Mouse (Mus musculus) hindlimb bud, embryonic 11.5 days (tissue): Measurements from ENCODE around the gene Vav3.

Experiments used
- DNase-seq: peaks from one replicate; pipeline ENCODE4 v3.0.0-alpha.2; 2012; ENCODE audit warnings: low read depth, low spot score; ENCODE audit errors: extremely low spot score

Vav3 gene

DNA sequence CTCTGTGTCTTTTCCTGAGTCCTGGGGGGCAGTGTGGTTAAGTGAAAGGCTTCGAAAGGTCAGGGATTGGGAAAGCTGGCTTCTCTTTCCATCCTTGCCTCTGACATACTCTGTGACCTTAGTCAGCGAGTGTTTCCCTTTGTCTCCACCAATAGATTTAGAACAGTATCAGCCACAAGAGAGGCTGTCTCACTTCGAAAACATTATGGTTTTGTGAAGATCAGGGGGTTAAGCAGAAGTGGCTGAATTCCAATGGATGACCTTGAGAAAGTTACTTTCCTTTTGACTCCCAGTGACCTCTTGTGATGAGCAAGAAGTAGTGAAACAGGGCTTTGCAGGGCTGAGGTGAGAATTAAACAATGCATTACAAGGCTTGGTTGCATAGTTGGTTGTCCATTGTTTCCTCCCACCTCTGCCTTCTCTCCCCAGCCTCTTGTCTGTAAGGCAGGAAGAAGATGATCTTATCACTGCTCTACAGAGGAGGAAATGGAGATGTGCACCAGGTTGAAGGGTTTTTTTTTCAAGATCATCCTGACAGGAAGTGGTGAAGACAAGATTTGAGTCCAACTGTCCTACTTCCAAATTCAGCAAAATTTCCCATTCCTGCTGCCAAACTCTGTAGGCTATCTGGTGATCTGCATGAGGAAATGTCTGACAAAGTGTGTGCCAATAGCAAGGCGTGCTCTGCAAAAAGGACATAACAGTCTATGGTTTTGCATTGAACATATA, 11.7 kb downstream of the Vav3 start:
- DNase-seq: no peak

DNA sequence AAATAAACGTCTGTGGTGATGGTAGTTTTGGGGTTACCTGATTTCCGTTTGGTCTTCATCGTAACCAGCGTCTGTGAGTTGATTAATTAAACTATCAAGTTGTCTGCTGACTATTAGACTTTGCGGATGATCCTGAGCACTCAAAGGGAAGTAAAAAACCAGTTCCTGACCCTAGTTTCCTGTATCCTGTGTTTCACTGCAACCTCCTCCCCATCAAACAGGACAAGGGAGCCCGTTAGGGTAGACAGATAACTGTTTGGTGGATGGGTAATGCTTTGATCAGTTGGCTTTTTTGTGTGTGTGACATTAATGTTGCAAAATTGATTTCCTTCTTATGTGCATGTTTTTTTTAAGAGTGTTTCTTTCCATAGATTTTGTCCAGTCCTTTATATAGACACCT, 12.2 kb downstream of the Vav3 start:
- DNase-seq: no peak

DNA sequence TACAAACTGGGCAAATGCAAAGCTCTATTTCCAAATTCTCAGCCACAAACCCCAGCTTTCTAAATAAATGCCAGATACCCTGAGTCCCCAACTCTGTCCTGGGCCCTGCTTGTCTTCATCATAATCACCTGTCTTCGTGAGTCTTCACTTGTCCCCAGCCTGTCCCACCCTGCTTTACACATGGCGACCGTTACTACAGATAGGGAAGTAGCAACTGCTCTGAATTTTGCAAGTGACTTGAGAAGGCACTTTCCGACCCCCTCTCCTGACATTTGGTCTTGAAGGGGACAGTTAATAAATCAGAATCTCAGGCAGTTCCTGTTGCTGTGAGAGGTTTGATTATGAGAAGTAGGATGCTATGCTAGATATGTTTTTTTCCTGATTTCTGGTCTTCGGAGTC, 13.4 kb downstream of the Vav3 start:
- no peak for DNase-seq

DNA sequence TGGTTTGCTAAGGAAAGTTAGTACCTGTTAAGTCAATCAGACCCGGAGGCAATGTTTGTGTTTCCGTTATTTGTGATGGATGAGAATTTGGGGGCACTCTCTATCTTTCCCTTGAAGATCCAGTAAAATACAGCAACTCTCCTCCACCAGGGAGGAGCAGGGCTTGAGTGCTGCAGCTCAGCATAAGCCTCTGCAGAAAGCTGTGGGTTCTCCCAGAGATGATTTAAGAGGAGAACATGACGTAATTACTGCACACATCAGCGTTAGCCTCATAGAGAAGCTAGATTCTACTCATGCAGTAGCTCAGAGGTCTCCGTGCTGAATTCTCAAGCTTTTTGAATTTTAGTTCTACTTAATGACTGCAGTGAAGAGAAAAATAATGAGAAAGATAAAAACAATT, 14.7 kb downstream of the Vav3 start:
- no peak for DNase-seq

DNA sequence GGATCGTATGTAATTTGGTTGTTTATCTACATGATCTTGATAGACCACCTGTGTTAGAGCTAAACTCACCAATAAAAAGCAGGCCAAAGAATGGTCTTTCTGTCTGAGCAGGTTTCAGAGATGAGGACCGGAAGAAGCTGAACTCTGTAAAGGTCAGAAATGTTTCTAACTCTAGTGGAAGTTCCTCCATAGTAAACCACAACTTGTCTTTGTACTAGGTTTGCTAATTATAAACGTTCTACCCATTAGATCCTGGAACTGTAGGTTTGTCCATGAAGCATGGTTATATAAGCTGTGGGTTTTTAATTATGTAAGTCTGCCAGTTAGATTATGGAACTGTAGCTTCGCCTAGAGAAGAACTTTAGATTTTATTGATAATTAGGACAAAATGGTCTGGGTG, 20.3 kb downstream of the Vav3 start:
- no peak for DNase-seq

DNA sequence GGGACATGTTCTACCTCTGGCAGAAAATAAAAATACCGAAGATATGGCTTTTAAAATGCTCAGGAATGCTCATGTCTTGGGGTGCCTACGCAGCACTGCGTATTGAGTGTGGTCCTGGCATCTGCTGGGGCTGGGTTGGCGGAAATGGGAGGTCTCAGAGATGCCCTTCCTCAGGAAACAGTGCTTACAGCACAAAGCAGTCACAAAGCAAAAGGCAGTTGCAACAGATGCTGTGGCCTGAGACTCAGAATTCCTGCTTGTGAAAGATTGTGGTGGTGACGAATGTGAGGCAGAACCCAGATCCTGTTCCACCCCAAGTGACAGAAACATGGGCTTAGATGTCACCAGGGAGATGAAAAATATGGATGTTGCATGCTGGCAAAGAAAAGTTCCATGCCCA, 21.4 kb downstream of the Vav3 start:
- DNase-seq: no peak

DNA sequence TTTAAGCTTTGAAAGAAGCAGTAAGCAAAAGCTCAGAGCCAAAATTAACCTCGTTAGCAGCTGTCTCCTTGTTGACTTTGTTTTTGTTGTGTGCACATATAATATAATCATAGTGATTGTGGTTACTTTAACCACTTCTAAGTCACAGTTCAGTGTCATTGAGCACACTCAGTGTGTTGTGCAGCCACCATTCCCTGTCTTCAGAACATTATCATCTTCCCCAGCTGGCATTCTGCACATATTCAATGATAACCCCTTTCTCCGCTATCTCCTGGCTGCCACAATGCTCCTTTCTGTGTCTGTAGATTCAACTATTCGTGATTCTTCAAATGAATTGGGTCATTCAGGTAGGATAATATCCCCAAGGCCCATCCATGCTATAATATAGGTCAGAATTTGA, 21.9 kb downstream of the Vav3 start:
- DNase-seq: no peak

DNA sequence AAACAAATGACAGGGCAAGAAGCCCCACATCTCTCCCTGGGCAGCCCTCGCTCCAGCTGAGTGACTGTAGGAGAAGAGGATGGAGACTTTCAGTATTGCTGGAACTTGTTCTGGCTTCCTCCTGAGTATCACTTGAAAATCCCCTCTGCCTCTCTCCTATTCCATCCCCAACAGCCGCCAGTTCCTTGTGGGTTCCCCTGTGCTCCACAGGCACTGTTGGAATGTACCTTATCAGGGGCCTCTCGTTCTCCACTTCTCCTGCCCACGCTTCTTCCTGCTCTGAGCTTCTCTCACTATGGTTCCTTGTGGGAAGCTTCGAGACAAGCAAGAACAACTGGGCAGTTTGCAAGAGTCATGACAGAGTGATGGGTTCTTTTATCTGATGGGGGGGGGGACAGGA, 23.1 kb downstream of the Vav3 start:
- no peak for DNase-seq

DNA sequence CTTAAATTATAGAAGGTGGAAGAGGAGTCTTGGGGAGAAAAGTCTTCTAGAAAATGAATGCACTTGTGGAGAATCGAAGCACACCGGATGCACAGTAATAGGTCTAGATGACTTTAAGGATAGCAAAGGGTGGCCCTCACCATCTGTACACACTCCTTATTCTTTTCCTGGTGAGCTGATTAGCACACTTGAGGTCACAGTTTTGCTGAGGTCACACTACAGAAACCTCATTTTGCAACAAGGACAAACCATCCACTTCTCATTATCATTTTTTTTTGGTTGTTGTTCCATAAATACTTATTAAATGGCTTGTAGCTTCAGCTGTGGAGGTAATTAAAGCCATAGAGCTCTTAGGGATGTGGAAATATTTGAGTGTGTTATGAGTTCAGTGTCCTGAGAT, 25.4 kb downstream of the Vav3 start:
- no peak for DNase-seq

DNA sequence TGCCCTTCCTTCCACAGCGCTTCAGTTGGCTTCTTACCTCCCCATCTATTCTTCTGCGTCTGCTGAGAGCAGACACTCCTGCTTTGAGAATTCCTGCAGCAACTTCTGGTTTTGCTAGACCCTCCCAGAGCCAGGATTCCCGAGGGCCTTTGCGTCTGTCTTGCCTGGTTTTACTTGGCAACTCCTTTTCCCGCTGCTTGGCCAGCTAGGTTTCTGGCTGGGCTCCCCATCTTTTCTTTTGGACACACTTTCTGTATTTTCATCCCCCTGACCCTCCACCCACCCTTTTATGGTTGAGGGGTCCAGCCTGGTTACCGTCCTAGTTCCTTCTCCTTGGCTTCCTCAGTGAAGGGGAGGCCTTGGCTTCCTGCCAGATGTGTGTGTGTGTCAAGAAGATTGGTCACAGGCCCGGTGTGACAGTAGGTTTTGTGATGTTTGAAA, 26.0 kb downstream of the Vav3 start:
- no peak for DNase-seq

DNA sequence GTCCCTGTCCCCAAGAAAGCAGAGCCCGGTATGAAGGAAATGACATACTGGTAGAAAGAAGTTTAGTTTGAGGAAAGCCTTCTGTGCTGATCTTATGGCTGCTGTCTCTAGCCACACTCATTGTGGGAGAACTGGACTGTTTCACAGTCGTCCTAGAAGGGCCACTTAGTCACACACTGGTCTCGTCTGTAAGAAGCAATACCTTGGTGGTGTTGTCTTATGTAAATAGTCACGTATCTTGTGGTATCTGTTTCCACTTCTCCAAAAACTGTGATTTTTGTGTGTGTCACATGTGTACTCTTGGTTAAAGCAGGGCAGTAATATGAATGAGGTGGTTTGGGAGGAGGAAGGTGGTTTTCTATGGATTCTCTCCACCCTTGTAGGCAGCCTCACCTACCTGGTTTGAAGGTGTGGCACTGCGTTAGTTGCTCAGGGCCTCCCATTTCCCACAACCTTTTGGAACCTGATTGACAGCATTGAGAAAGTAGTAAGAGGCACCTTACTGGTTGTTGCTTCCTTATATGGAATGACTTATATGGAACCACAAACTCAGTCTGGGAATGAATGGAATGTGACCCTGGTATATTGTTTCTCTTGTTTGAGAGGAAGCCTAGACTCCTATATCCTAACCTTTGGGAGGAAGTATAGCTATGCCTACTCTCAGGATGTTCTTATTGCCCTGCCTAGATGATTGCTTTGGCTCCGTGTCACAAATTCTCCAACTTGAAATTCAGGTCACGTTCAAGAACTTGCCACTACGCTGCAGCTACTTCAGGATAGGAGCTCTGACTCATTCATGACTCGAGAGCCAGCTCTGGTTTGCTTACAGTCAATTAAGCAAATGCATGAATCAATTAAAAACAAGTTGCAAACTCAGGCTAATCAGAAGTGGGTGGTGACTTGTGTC, 28.2 kb downstream of the Vav3 start:
- DNase-seq: no peak

DNA sequence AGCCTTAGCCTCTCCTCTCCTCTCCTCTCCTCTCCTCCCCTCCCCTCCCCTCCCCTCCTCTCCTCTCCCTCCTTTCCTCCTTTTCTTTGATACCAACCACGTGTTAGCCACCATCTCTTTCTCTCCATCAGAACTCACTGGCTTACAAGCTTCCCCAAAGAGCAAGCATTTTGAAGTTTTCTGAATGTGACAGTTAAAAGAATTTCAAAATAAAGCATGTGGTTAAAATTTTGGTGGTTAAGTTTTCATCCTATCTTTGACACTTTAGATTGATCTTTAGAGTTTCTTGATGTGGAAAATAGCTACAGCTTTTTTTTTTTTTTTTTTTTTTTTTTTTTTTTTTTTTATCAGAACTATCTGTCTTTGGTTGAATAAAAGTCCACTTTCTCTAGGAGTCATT, 31.1 kb downstream of the Vav3 start:
- no peak for DNase-seq

DNA sequence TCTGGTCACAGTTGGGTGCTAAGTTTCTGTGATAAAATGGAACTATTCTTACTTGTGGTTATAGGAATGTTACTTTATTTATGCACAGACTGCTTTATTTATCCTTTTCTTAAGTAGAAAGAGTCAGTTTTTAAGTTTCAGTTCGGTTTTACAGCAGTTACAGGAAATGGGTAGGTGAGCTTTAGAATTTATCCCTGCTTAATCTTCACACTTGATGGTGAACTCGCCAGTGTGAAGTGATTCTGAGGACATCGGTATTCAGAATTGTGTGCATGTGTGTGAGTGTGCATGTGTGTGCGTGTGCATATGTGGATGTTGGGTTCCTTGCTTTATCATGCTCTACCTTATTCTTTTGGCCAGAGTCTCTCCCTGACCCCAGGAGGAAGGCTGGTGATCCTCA, 32.2 kb downstream of the Vav3 start:
- DNase-seq: no peak

DNA sequence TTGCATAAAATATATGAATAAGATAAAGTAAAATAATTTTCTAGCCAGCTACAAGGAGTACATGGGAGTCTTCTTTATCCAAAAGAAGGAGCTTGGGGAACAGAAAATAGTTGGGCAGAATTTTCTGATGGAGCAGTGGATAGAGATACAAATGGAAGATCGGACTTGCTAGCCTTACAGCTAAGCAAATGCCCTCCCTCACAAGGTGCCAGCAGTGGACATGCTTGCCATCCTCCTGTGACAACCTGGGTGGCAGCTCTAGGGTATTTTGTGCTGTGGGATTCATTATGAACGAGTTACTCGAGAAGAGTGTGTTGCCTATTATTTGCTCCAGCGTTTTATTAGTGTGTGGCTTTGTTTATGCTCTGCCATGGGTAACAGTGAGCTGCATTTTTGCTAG, 37.8 kb downstream of the Vav3 start:
- no peak for DNase-seq

DNA sequence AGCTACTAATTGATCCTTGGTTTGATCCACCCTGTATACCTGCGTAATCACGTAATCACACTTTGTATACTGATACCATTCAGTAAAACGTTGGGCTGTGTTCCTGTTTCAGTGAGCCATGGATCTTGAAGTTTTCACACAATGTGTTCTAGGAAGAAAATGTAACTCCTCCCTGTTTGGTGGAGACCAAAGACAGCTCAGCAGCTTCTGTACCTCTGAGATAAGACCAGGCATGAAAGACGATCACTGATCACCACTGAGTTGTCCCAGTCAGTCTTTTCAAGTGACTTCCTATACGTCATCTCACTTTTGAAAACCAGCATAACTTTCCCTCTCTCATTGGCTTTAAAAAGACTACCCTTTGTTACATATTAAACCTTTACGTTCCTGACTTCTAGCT, 38.2 kb downstream of the Vav3 start:
- DNase-seq: no peak

DNA sequence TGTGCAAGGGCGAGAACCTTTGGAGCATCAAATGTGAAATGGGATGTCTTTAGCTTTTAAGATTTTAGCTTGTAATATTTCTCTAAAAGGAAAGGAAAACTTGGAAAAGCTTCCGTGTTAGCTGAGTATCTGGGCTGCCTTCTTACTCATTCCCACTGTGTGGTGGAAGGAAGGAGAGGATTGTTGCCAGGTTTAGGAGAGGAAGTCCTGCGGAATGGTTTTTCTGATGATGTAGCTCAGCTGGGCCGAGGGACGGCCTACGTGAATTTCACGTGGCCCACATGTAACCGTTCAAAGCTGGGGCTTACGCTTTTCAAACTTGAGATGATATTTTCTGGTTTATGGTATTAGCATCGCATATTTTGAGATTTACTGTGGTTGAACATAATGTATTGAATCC, 48.3 kb downstream of the Vav3 start:
- no peak for DNase-seq

DNA sequence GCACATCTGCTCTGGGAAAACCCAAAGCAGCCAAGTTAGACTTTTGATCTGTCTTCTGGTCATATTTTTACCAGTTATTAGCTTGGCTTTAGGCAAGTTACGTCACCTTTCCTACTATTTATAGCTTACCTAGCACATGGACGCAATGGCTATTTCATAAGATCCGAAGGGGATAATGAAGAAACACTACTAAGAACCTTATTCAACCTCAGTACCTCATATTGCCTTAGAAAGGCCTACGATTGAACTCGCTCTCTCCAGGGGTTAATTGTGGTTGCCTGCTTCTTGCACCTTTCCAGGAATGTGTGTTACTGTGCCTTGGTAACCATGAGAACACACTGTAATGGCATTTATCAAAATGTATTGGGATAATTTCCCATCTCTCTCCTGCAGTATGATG, 61.1 kb downstream of the Vav3 start:
- DNase-seq: no peak

DNA sequence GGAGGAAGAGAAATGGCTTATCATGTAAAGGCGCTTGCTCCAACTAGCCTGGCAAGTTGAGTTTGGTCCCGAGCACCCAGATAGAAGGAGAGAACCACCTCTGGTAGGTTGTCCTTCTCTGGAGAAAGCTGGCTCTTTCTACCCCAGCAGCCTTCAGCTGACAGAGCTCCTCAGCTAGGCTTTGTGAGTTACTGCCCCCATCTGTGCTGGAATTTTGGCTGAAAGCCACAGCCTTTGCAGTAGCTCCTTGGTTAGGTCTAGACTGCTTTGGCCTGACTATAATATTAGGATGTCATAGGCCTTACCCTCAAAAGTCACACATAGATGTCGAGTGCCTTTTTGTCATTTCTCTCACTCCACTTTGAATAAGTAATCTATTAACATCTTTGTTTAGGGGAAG, 70.8 kb downstream of the Vav3 start:
- no peak for DNase-seq

DNA sequence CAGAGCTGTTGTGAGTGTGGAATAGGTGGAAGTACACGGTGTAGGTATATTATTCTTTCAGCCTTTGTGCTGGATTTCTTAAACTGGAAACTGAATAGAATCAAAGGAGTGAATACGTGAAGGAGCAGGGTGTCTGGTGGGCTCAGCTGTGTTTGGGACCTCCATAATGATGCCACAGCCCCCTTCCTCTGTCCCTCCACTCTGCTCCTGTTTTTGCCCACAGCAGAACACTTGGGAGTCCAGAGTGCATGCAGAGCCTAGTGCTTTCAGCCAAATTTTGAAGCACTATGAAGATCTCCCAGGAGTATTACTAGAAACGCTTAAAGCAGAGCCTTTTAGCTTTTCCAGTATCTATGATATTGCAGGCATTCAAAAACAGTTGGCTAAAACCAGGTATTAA, 80.0 kb downstream of the Vav3 start:
- no peak for DNase-seq

DNA sequence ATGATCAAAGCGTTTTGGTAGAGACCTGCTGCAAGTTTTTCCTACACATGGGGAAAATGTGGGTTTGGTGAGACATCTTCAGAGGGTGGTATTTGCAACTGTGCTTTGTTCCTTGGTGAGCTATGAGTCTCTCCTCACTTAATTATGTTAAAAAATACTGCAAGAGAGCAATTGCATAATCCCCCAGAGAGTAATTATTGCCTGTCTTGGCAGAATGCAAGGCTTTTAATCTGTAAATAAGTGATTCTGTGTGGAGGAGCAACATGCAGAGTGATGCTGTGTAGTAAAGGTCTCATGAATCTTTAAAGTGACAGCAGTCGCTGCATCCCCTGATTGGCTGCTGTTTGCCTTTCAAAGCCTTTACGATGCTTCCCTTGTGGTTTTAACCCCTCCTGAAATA, 80.6 kb downstream of the Vav3 start:
- no peak for DNase-seq

DNA sequence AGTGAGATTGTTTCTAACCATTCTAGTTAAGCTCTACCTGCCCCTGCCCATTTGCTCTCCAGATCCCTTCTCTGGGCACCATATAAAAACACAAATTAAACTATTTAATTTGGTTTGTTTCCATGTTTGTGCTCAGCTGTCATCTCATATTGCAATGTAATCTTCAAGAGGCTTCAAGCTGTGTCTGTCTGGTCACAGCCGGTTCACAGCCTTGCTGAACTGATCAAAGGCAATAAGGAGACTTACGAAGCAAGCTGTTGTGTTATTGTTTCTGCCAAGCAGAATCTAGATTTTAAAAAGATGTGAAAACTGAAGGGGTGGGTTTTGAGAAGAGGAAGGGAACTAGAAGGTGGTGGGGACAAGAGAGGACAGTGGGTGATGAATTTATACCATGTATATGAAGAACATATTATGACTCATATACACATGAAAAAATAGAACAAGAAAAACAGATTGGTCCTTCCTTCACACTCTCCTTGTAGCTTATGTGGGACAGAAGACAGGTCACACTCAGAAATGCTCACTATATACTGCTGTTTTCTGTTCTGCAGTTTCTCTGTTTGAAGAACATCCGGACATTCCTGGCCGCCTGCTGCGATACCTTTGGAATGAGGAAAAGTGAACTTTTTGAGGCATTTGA, 83.1 kb downstream of the Vav3 start:
- DNase-seq: no peak

DNA sequence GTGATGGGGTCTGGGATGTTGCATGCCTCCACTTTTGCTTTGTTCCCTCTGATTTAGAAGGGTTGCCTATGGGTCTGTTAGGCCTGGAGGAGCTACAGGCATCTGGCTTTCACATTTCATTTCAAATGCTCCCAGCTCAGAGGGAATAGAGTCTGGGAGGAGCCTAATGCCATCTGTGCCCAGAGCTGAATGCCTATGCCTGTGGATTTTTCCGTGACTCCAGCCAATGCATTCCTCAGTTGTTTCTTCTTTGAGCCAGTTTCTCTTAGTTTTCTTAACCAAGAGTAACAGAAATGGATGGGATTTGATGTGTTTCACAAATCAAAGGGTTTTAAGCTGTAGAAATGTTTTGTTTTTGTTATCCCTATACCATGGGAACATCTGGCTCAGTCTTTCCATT, 90.8 kb downstream of the Vav3 start:
- no peak for DNase-seq
